Mouse (Mus musculus): ENCODE results near the gene Wnt5b.

Gene Wnt5b

DNA sequence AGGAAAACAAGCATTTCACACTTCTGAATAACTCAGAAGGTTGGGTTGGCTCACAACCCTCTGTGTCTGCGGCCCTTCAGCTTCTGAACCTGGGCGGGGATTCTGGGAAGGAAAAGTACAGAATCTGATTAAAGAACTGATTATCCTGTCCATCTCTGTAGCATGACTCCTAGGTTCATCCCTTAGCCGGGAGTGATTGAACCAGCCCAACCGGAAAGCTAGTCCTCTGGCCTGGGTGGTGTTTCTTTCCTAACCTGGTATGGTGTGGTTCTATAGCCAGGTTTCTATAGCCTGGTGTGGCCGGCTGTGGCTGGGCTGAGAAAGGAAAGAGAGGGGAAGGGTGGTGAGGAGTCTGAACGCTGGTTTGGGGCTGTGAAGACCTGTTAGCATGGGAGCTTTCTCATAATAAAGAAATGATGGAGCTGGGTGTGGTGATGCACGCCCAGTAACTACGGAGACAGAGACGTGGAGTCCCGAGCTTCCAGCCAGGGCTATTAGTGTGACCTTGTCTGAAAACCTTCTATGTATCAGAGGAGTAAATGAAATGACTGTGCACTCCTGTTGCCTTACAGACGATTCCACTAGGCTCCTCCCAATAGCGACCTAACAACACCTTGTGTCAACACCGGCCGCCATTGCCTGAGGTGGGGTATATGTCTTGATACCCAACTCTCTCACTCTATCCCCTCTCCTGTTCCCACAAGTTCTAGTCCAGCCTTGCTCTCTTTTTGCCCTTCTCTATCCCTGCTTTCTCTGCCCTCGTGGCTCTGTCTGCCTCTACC is 129.7 kb downstream of the Wnt5b start:
- DNase-seq: no peak

GRCm38 (mm10) chr6:119412588-119412987 is 131.6 kb downstream of the Wnt5b start:
- no peak for DNase-seq

DNA sequence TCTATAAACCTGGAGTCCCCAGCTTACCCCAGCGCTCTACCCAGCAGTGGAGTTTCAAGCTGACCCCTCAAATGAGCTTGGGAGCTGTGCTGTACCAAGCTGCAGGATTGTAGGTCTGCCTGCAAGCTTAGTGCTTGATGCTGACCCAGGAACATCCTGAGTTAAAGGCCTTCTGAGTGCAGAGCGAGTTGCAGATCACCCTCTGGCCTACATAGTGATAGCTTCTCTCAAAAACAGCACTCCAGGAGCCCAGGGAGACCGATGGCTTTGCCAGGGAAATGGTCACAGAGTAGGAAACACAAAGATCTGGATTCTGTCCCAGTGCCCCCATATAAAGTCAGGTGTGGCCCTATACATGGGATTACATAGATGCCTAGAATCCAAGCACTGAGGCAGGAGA is 132.6 kb downstream of the Wnt5b start:
- no peak for DNase-seq

GRCm38 (mm10) chr6:119409766-119410165 is 134.4 kb downstream of the Wnt5b start:
- no peak for DNase-seq

DNA sequence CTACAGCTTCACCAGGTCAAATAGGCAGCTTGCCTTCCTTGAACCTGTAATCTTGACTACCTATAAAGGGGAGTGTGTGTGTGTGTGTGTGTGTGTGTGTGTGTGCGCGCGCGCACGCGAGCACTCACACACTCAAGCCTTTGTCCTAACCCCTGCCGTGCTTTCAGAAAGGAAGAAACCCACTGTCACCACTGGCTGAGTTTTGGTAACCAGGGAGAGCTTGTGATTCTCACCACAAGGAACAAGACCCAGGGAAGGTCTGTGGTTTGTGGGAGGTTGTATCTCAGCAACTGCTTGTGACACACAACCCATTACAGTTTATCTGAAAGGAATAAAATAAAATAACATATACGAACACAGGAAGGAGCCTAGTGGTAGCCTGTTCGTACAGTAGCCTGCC is 135.6 kb downstream of the Wnt5b start:
- DNase-seq: peak; percentile 19 to 24

DNA sequence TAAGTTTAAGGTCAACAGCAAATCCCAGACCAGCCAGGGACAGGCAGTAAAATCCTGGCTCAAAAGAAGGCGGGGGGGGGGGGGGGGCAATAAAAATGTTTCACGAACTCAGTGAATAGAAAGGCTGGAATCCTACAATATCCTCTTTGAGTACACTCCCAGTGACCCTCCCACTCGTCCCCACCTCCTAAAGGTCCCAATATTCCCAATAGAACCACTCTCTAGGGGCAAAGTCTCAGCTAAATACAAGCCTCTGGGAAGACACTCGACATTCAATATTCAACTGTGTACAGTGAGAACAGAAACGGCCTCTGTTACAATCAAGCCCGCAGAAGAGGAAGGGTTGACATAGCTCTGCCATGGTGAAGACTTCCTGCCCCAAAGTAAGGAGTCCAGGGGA is 136.3 kb downstream of the Wnt5b start:
- no peak for DNase-seq

- DNase-seq: no peak
Observed at GRCm38 (mm10) chr6:119406528-119406927, 137.6 kb downstream of the Wnt5b start.

DNA sequence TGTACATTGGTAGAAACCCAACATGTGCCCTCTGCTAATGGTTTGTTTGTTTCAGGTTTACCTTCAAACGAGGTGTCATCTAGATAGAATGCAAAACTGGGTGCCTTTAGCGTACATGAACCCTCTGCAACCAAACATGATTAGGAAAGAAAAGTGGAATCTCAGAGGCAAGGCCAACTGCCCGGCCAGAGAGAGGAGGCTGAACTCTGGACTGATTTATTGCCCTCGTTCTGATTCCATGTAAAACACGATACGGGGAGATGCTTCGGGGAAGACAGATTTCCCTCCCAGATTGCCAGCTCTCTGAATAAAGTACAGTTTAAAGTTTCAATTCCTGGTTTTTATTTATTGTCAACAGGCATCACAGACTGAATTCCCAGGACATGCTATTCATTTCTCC is 138.8 kb downstream of the Wnt5b start:
- DNase-seq: no peak

DNA sequence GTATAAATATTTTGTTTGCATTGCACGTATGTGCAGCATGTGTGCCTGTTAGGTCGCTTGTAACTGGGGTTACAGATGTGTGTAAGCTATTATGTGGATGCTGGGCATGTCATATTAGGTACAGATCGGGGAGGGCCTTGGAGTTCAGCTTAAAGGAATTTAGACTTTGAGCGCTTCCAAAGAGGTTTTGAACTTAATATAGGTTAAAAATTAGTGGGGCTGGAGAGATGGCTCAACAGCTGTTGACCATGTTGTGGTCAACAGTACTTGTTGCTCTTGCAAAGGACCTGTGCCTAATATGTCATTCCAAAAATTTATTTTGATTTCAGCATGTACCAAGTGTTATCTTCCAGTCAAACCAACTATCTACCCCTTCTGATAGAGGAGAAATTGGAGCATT is 139.3 kb downstream of the Wnt5b start:
- DNase-seq: no peak

DNA sequence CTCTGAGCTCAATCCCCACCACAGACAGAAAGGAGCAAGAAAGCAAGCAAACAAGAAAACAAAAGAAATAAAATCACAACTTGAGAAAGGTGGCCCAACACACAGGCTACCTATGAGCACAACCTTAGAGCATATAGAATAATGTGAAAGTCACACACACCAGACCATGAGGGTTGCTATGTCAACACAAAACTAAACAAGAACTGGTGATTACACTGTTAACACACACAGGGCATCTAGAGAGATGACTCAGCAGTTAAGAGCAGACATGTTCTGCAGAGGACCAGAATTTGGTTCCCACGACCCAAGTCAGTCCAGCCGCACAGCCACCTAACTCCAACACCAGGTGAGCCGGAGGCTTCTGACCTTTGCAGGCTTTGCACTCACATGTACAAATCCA is 141.2 kb downstream of the Wnt5b start:
- no peak for DNase-seq

GRCm38 (mm10) chr6:119401545-119402304 is 142.4 kb downstream of the Wnt5b start:
- no peak for DNase-seq

GRCm38 (mm10) chr6:119400649-119401048 is 143.5 kb downstream of the Wnt5b start:
- DNase-seq: no peak

GRCm38 (mm10) chr6:119399371-119399770 is 144.8 kb downstream of the Wnt5b start:
- DNase-seq: no peak

DNA sequence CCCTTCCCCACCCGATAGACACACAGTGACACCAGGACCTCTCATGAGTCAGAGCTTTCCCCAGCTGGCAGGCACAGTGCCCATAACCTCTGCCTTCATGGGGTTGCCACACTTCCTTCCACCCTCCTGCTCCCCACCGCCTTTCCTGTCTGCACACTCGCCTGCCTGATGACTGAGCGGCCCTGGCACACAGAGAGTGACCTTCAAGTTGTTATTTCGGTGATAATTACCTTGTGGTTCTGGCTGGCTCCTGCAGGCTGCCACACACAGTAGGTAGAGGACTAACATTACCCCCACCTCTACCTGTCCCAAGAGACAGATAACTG is 147.9 kb downstream of the Wnt5b start:
- DNase-seq: peak; percentile 56 to 72

DNA sequence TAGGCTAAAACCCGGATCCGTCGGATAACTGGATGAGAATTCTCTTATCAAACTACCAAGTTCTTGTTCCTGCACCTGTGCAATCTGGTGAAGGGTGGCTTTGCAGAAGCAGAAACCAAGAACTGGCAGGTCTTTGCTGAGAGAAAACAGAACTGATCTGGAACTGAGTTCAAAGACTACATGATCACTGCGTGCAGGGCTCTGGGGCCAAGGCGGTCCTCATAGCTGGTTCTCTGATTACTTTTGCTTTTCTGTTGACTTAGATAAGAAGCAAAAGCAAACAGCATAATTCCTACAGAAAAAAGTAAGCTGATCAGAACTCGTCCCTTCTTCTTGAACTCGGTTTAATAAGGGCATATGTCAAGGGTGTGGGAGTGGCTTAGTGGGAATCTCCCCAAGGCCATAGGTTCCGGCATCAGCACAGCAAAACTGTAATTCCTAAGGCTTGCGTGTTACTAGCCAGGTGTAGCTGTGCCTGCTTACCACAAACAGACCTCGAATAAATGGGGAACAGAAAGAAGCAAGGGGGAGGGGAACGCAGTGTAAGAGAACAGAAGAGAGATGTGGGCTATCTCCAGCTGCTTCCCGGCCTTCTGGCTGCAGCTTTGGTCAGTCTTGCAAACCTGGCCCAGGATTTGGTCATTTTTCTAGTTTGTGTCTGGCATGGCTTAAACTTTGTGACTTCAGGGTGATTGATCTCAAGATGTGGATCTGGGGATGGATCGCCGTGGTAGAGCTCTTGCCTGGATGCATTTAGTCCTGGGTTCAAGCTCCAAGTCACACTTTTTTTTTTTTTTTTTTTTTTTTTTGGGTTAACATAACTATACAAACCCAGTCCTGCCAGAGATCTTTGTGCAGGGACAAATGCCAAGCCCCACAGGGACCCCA is 148.5 kb downstream of the Wnt5b start:
- peak in 1 of 2 experiments; percentile 12 for DNase-seq

DNA sequence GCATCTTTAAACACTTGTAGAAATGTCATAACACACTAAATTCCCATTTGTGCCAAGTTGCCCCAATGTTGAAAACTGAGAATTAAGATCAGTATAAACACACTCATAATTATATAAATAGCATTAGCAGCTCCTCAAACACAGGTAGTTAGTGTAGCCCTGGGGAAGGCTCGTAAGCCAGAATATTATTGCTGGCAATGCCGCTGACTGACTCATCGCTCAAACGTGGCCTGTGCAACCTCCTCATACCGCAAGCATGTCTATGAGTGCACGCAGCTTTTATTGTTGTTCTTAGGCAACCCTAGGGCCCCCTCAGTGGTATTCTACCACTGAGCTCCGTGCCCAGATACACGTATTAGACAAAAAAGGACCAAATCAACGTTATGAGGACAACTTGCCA is 151.3 kb downstream of the Wnt5b start:
- no peak for DNase-seq

- no peak for DNase-seq
Observed at GRCm38 (mm10) chr6:119390728-119391127, 153.4 kb downstream of the Wnt5b start.

DNA sequence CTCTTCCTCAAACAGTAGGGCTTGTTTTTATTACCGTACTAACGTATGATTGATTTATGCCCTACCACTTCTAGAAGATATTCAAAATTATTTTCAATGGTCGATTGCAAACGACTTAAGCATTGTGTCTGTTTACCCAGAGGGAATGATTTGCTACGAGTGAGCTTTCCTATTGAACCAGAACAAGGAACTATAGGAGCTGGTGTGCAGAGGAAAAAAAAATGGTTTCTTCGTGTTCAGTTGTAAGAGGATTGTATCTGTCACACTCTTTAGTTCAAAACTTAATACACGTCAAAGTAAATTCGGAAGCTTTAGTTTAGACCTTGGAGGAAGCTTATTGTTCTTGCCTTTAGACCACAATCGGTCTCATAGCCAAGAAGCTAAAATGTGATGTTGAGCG is 155.1 kb downstream of the Wnt5b start:
- DNase-seq: no peak

- peak; percentile 95 to 98 for DNase-seq
Observed at GRCm38 (mm10) chr6:119388650-119389012, 155.5 kb downstream of the Wnt5b start.

DNA sequence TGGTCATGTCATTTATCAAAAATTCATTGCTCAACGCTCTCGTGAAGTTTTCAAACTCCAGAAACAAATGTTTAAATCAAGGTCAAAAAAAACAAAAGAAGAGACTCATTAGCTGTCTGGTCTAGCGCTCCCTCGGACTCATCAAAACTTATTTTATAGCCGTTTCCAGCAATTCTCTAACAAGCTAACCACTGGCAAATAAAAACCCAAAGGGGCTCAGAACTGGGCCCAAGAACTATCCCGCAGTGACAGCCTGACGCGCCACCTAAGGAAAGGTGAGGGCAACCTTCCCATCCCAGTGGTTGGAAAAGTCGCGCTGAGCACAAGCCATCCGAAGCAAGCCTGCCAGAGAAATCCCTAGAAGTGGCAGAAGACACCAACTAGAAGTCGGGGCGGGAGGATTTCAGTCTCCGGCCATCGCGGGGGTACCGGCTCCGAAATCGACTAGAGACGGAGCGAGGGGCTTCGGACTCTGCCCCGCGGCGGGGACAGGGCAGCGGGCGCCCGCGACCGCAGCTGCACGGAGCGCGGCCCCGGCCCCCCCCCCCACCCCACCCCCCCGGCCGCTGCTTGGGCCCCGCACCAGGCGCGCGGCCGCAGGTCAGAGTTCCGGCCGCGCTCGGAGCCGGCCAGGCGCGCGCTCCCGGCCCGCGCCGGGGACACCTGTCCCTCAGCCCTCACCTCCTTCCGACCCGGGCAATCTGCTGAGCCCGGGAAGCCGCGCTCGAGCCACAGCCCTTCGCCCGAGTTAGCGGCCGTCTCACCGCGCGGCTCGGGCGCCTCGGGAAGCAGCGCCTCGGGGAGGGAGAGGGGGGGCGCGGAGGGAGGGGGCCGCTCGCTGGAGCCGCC is 156.1 kb downstream of the Wnt5b start:
- peak in 1 of 2 experiments; percentile 32 for DNase-seq

DNA sequence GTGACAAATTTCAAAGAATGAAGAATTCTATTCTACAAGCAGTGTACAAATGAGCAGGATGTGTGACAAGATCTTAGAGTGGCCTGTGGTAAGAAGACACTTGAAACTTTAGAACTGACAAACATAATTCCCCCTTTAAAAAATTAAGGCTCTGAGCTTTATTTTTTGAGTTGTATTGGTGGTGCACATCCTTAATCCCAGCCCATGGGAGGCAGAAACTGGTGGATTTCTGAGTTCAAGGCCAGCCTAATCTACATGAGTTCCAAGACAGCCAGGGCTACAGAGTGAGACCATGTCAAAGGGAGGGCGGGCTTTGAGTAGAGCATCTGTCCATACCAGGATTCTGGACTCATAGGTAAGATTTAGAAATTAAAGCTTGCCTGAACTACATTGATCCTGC is 157.3 kb downstream of the Wnt5b start:
- DNase-seq: no peak

DNA sequence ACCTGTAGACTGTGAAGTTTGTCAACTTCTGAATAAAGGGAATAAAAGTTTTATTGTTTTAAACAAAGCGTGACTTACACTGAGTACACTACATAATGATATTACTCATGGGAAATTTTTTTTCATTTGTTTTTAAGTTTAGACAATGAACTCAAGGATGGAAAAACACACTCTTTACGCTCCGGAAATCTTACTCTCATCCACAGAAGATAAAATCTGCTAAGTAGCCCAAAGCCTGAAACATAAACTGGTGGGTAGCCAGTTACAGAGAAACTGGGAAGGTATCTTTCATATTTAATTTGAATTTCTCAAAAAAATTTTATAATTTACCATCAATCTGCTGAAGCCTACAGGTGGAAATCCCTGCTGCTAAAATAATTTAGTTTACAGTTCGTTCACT is 157.7 kb downstream of the Wnt5b start:
- no peak for DNase-seq

DNA sequence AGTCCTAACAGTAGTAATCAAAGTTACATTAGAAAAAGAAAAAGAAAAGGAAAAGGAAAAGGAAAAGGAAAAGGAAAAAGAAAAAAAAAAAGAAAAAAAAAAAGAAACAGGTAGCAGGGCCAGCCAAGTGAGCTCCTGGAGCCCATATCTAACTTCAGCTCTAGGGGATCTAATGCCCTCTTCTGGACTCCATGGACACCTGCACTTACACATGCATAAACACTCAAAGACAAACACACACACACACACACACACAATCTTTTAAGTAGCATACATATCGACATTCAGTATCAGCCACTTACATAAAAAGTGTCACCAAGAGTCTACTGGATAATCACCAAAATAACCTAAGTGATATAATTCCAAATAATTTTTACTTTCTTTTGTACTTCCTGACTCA is 158.5 kb downstream of the Wnt5b start:
- DNase-seq: no peak

Measured in thymus, postnatal 36 days (tissue).